Mouse (Mus musculus) cerebellum, postnatal 10 days (tissue): ENCODE measurements around the gene Gmpr.

ENCODE experiments used
- DNase-seq, 2 experiments: peaks; one replicate each; pipeline ENCODE4 v3.0.0; 2021; ENCODE audit warnings: mixed read lengths in 2 of 2

Gene Gmpr

DNA sequence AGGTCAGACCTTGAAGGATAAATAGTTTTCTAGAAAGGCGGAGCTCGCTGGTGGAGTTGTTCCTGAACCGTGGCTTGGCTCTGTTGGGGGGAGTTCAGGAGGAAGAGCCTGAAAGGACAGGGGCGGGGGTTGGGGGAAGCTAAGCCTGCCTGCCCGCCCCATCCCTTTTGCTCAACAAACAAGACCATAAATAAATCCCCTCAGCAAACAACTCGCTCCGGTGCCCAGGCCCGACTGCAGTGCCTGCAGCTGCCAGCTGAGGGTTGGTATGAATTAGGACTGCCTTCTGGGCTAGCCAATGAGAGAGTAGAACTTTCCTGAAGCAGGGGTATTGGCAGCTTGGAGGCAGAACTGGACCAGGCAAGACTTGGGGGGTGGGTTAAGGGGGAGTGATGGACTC, 1.3 kb downstream of the Gmpr start:
- peak; percentile 69 to 70 for DNase-seq

DNA sequence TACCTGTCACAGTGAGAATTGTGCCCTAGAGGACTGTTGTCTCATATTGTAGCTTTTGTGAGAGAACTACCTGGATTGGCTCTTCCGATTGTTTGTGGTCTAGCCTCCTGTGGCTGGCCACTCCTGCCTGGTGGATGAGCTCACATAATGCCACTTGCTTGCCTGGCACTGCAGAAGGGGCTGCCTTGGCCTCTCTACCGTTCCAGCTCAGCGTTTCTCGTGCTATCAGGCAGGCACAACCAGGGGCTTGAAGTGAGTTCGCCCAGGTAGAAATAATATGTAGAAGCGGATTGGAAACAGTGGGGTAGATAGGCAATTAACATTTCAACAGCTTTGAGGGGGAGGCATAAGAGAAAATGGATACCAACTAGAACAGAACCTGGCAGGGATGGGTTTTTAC, 2.1 kb downstream of the Gmpr start:
- no peak for DNase-seq

DNA sequence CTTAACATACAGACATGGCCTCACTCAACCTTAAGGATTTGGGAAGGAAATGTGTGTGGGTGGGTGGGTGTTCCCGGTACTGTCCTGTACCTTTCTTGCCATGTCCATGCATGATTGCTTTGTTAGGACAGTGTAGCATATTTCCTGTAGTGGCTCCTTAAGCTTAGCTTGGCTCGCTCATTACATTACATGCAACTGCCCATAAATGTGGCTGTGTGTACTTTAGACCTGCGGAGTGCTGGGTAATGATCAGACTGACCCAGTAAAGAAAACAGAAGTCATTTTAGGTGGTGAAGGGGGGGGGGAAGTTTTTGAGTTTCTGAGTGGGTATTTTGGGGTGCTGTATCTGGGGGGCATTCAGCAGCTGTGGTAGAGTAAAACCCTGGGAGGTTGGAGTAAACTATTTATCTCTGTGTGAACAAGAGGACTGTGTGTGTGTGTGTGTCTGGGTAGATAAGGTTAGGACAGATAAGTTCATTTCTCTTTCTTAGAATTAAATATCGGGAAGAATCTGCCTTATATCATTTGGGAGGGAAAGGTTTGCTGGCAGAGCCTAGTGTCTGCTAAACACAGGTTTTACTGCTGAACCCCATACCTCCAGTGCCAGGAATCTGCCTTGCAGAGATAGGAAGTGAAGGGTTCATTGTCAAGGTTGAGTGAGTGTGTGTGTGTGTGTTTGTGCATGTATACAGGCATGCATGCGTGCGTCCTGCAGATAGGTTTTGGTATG, 4.6 kb downstream of the Gmpr start:
- no peak for DNase-seq

DNA sequence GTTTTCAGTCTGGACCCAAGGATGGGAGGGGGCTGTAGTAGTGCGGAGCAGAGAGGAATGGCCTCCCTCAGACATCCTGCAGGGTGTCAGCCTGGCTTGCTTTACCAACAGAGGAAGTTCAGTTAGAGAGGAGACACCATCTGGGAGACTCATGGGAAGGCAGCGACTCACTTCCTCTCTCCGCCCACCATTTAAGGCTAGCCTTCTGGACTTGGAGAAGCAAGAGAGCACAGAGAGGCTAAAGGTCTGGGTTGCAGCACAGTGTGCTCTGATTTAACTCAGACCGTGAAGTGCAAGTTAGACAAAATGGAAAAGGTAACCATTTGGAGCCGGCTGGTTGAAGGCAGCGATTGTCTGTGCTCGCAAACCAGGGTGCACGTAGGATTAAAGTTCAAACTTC, 5.3 kb downstream of the Gmpr start:
- DNase-seq, result no peak

DNA sequence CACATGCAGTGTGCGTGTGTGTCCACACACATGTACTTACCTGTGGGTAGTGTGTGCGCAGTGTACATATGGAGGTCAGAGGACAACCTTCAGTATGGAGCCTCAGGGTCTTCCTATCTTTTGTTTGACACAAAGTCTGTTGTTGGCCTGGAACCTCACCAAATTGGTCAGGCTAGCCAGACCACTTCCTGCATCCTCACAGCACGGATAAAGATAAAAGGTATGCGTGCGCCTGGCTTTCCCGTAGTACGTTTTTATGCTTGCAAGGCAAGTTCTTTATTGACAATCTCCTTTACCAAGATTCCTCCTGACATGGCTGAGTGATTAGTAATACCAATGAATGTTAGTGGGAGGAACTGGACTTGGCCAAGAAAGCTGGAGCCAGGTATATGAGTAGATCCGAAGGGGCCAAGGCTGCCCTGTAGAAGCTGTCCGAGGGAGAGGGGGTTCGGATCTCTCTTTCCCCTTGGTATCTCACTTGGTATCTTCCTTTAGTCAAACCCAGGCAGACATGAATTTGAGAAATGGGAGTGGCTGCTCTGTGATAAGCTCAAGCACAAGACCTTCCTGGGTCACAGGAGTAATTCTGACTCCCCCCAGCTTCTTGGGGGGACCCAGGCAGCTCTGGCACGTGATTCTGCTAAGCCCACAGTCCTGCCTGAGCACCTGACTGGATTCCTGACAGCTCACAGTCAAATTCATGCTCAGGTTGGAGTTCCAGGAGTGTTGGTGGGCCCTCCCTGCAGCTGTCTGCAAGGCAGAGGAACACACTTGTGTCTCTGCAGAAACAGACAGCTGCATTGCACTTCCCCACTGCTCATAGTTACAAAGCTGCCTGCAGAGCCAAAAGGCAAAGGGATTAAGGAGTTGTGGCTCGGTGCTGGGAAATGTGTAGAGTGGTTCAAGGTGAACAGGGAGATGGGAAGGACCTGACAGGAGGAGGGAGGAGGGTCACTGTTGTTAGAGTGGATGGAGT, 6.1 kb downstream of the Gmpr start:
- no peak for DNase-seq

DNA sequence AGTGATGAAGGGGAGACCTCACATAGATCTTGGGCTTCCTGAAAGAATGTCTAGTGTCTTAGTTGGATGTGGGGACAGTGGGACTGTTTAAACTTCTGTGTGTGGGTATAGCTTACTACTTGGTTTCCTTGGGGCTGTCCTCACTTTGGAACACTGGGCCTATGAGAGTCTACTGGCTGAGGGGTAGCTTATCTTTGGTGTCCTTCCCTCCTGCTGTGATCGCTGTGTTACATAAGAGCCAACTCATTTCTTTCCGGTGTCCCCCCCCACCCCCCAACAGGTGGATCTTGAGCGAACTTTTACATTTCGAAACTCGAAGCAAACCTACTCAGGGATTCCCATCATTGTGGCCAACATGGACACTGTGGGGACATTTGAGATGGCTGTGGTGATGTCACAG, 6.9 kb downstream of the Gmpr start:
- no peak for DNase-seq

DNA sequence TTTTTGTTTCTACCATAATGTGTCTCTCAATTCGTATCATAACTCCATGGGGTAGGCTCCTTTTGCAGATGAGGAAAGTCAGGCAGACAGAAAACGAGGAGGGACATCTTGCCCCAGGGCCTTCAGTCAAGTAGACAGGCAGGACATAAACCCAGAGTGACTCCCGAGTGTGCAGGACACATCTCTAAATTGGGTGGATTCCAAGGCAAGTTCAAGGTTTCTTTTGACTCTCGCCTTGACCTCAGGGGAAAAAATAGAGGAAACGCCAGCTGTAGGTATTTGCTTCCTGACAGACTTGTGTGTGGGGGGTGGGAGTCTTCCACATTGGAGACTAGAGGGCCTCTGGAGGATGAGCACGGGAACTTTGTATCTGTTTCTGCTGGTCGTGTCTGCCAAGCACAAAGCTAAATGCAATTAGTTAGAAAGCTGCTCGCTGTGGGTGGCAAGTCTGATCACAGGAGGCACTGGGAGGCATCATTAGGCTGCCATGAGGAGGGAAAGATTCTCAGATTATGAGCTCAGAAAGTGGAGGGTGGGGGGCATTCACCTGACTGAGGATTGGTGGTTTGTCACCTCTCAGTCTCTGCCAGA, 7.7 kb downstream of the Gmpr start:
- no peak for DNase-seq

DNA sequence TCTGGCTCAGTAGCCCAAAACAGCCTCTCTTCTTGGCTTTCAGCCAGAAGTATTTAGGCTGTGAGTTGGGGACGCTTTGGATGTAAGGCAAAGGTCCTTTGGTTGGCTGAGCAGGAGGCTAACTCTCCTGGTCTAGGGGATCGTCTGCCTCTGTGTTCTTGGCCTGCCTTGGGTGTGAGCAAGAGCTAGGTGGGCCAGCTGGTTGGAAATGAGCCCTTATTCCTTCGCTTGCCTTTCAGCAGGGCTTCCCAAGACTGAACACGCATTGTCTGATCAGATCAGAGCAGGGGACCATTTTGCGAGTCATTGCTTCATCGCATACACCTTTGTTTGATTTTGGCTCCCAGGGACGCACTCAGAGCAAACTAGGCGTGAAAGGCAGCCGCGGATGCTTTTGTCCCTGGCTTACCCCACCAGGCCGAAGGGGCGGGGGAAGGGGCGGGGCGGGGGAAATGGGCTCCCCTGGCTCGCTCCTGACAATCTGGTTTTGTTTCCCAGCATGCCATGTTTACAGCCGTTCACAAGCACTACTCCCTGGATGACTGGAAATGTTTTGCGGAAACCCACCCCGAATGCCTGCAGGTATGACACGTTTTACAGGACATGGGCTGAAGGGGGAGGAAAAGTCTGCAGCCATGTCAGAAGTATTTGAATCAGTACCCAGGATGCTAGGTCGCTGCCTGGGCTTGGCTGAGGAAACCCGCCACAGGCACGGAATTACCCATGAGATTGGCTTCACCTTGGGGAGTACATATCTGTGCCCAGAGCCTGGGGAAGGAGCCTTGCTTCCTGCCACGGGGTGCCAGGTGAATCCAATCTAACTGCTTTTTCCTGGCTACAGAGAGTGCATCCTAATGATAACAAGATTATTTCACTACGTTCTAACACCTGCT, 9.5 kb downstream of the Gmpr start:
- peak; percentile 77 to 78 for DNase-seq

DNA sequence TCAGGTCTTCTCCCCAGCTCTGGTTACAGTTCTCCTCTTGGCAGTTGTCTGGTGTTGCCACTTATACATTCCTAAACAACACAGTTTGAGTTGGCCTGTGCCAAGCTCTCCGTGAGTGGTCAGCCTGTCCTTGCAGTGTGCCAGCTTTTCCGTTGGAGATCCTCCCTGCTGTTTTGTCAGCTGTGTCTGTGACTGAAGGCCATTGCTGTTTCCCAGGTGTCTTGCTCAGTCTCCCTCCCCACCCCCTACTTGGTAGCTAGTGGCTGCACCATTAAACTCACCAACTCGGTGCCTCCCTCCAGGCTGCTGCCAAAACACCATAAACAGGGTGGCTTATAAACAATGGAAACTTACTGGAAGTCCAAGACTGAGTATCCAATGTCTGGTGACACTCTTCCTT, 17.1 kb downstream of the Gmpr start:
- DNase-seq, result peak; percentile 67 to 80

DNA sequence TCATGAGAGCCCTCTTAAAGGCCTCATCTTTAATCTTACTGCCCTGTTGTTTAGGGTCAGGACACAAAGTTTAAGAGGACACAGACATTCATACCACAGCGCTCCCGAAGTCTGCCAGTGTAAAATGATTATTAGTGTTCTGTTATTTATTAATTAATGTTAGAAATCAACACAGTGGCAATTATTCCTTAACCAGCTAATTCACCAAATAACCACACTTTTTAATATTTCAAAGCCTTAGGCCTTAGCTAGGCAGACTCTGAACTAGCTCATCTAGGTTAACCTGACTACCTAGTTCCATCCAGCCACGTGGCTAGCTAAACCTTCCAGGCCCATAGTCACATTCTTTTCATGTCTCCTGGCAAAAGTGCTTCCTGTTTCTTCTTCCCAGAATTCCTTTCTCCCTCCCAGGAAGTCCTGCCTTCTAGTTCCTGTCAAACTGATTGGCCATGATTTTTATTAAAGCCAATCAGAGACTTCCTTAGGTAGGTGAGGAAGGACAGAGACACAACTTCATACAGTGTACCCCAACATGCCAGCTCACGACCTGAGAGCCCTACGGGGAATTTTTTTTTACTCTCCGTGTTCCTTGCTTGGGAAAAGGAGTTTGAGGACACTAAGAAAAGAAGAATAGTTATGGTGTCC, 17.7 kb downstream of the Gmpr start:
- no peak for DNase-seq

DNA sequence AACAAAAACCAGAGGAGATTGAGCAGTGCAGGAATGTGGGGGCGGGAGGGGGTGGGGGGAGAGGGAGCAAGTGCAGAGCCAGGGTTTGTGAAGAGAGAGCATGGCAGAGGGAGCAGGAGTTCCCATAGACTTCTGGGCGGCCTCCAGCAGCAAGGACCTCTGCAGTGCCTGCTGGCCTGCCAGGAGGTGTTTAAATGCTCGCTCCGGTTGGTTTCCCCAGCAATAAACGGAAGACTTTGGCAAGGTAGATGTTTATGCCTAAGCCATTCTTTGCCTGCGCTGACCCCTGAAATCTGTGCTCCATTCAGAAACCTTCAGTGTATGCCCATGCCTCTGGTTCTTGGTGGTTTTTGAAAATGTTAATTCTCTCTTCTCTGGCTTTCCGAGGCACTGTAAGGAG, 19.0 kb downstream of the Gmpr start:
- peak; percentile 63 to 78 for DNase-seq

DNA sequence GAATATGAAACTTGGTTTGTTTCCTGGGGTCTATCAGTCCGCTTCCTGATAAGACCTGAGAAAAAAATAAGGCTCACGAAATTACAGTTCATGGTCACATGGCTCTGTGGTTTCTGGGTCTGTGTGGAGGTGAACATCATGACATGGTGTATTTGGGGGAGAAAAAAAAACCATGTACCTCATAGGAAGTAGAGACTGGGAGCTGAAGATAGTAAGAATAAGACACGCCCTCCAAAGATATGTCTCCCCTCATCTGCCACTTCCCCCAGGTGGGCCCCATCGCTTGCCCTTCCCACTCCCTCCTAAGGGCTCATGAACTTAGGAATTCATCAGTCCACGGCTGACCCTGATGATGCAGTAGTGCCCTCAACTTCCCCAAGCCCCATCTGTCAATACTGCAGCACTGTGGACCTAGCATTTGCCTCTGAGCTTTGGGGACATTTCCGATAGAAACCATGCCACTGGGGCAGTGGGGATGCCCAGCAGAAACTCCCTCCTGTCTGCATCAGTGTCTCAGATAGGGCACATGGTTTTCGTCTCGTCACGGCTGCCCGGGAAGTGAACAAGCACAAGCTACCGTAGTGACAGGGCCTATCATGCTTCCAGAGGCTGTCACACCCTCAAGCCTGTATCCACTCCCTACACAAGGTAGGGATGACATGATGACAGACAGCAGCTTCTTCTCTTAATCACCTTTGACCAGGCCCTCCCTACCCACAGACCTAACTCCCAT, 20.2 kb downstream of the Gmpr start:
- DNase-seq, result no peak

DNA sequence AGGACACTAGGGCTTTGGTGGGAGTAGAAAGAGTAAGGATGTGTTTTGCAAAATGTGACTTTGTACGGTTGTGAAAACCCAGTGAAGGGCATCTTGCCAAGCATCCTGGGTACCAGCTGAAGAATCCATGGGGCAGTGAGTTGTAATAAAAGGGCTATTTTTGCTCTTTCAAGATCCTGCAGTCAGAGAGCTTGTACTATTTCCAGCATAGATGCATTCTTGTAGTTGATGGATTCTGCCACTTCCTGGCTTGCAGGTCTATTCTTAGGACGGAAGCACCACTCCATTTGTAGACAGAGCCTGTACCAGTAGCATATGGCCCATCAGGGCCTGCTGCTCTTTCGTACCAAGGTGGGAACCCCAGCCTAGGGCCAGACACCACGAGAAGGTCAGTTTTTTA, 21.5 kb downstream of the Gmpr start:
- DNase-seq, result peak; percentile 84

DNA sequence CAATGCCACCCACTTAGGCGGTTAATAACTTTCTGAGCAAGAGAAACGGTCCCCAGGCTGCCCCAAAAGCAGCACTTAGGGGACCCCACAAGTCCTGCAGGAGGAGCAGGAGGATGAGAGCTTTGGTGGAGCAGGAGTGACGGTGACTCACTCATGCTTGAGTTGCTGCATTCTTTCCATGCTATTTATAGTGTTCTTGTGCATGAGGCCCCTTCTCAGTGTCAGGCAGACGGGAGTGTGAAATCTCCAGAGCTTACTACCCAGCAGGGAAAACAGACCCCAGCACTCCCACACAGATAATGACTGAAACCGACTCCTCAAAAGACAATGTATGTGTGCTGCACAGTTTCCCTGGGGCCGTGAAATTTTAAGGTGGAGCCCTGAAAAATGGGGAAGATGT, 23.5 kb downstream of the Gmpr start:
- DNase-seq, result no peak

DNA sequence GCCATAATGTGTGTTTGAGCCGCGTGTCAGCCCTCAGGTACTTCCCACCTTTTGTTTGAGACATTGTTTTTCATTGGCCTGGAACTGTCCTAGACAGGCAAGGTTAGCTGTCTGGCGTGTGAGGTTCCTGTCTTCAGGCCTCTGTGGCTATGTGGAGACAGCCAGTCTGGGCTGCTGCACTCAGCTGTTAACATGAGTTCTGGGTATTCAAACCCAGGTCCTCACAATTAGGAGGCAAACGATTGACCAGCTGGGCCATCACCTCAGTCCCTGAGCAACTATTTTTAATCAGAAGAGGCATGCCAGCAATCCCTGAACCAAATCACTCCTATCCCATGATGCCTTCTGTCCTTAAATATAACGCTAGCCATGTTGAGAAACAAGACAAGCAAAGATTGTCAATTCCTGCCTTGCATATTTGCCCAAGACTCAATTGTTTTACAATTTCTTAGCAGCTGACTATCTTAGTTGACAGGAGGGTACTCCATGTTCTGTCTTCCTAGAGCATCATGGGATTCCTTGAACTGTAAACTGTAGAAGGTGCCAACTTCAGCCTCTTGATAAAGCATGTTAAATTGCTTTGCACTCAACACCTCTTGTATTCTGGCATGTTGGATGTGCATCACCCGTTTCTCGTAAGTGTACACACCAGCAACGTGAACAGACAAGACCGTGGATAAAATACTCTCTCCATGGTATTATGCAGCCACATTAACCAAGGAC, 28.6 kb downstream of the Gmpr start:
- no peak for DNase-seq

DNA sequence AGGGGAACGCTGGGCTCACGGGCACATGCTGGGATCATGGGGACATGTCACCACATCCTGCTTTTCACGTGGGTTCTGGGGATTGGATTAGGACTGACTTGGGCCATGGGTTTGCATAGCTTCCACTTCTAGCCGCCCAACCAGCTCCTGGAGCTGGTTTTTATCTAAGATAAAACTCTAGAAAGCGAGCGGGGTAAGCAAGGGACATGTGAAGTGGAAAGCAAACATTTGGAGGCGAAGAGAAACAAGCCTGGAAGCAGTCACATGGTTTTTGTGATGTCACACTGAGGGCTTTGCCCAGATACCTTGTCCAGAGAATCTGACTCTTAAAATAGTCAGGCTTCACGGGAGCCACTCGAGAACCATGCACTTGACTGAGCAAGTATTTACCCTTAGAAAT, 29.9 kb downstream of the Gmpr start:
- no peak for DNase-seq

DNA sequence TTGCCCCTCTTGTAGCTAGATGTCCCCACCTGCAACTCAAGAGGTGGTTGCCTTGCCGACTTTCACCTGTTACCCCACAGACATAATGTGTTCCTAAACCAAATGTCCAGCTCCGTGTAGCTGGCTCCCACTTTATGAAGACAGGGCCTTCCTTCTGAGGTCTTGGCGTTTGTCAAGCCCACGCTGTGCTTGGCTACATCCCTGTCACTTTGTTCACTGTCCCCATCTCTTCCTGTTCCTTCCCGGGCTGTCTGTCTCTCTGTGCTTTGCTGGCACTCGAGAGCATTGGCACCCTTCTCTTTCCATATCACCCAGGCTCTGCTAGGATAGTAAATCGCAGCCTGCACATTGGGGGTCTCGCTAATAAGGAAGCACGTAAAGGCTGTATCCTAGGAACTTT, 30.8 kb downstream of the Gmpr start:
- peak; percentile 38 to 48 for DNase-seq

DNA sequence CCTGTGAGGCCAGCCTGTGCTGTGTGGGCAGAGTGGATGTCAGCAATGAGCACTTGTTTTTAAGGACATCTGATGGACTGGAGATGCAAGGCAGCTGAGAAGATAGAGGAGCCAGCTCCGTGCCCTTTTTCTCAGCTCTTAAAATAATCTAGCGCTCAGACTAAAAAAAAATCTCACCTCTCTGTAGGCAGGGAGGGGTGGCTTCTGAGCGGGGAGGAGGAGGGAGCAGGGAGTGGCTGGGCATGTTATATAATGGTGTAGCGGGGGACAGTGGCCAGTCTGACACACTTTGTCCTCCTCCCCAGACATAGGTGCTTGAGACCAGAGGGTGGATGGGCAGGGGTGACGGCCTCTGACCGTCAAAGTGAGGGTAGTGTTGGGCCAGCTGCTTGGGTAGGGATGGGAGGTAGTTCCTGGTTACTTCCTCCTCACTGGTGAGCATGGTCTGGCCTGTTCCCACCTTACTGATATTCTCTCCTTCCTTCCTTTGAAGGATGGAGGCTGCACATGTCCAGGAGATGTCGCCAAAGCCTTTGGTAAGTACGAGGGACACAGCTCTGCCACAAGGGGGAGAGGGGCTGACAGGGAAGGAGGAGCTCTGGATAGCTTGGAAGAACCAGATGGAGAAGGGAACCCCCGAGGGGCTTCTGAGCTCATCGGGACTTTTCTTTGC, 31.4 kb downstream of the Gmpr start:
- DNase-seq, result peak; percentile 96

DNA sequence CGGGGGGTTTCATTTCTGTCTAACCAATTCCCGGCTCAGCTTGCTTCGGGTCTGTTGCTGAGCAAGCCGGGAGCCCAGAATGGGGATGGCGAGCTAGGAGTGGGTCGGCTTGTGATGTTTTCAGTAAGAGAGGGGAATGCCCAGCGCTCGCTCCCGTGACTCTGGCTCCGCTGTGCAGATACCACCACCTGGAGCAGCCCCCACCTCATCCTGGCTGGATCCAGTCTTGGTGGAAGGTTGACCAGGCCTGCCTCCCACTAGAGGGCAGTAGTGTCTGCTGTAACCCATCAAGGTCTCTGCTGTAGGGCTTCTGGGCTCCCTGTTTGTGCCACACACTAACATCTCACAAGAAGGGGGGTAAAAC, 31.9 kb downstream of the Gmpr start:
- peak; percentile 97 to 99 for DNase-seq

DNA sequence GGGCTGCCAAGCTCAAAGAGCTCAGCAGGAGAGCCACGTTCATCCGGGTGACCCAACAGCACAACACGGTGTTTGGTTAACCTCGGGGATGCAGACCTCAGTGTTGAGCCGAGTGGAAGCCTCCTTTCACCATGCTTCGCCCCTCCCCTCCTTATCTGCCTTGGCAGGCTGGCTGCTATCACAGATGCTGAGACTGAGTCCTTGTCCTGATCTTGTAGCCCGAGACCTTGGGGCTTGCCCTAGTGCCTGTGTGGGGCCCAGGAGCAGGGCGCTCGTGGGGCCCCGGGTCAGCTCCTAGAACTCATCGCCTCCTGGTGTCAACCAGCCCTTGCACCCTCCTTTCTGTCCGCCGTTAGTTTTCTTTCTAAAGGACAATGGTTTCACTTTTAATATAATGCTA, 38.7 kb downstream of the Gmpr start:
- DNase-seq, result no peak
